Mouse (Mus musculus) megakaryocyte, embryonic 14.5 days (primary cell): Measurements from ENCODE around the gene Nos1ap.

Experiments
- FLI1 ChIP-seq: IDR thresholded peaks from 2 replicates; pipeline ENCODE4 v1.6.1; 2012; ENCODE audit warnings: low read length, inconsistent platforms, mixed read lengths
- GATA1 ChIP-seq: IDR thresholded peaks from 3 replicates; pipeline ENCODE4 v1.6.1; 2012; ENCODE audit warnings: mixed read lengths, low read length, inconsistent platforms, borderline replicate concordance

DNA sequence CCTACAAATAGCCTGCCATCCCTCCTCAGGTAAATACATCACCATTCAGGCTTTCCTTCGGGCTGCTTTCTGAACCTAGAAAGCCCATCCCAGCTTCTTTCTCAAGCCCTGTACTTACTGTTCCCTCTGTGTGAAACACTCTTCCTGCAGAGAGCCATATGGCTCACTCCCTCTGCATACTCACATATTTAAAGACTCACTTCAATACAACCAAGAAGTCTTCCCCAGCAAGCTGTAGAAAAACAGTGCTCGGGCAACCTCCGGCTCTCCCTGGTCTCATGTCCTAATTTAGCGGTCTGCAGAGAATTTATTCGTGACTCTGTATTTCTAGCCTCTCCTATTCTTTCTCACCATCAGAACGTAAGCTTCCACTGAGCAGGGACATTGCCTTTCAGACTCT, 83.4 kb downstream of the Nos1ap start:
- TF ChIP-seq FLI1 (no peak), GATA1 (no peak)
